Mouse (Mus musculus) T-helper 1 cell (primary cell): Measurements from ENCODE around the gene Crtc1.

ENCODE experiments used
- in situ Hi-C: fragments of 300-600 bp; cut with MboI, MseI; formaldehyde crosslinking; loops from one replicate; pipeline ENCODE4 v1.15.1; 2025; ENCODE audit warnings: high pct_unique_total_duplicates

Gene Crtc1

DNA sequence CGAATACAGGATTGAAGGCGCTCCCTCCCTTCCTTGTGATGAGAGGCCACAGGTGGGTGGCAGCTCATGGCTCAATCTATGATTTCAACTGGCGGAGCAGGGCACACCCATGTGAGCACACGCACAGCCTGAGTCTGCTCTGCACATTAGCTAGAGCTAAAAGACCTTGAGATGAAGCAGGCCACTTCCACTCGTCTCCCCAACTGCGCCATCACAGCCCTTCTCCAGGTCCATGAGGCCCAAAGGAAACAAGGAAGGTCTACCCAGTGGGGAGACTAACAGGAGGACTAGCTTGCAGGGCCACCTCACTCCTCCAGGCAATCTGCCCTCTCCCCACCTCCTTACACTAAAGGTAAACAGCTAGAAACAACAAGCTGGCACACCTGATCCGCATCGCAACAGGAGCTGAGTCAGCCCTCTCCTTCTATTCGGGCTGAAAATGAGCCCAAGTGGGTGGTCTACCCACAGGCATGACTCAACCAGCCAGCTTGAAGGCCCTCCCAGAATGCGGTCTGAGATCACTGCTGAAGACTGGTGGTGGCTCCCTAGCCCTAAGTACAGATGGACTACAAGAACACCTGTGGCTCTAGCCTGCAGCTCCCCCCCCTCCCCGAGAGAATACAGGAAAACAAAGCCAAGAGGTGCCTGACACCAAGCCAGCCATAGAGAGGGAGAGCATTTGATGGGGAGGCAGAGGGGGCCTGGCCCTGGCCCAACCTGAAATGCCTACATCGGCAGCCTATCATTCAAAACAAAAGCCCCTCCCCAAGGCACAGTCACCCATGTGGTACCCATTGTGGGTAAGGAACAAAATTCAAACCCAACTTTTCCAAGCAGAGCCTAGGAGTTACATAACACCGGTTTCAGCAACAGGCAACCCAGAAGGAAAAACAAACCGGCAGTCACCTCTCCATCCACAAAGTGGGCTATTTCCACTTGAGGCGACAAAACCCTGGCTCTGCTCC, 88.1 kb downstream of the Crtc1 start:
- in situ Hi-C loops = no loop called here

DNA sequence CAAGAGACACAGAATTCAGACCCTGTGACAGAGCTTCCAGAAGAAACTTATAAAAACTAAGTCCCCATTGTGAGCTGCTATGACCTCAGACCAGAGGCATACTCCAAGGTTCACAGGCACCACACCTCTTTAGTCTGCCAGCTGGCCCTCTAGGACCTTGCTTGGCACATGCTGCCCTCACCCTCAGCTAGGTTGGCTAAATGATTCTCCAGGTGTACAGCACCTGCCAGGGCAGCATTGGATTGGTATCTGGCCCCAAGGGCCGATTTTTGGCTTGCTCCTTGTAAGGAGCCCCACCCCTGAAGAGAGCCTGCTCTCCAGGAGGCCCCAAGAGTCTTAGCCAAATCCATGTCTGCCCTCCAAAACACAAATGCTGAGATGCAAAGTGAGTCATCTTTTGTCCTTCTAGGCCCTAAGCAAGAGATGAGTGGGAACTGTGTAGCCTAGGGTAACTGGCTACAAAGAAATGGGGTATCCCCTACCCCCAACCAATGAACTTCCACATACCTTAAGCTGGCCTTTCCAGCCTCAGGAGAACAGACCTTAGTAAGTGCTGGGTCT, 91.4 kb downstream of the Crtc1 start:
- in situ Hi-C loops = no loop called here

DNA sequence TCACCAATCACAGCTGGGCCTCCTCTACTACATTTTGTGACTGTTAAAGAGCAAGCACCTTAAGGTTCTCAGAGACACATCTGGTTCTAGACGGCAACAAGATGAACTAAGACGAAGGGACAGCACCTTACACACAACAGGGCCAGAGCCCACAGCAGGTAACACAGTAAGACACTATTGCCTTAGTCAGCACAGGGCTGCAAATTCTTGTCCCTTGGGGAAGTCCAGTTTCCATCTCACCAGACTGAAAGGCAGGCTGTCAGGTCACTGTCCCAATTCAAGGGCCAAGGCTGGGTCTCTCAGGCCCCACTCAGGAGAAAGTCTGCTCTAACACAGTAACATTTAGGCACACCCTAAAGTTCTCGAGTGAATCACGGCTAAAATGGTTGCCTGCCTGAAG, 91.9 kb downstream of the Crtc1 start:
- in situ Hi-C loops = no loop called here

DNA sequence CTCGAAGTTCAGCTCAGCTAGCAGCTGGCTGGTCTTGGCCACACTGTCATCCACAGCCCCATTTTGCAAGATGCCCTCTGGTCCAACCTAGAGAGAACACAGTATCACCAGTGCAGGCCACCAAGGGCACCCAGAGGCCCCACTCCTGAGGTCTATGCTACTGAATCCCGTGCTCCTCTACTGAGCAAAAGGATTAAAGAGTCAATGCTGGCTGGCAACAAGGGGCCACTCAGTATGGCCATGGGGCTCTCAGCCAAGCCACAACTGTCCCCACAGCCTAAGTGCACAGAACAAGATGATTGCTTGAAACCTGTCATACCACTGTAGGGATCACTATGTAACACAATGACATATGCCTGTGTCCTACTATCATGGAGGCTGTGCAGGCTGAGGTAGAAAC, 95.1 kb downstream of the Crtc1 start:
- in situ Hi-C loops = no loop called here

DNA sequence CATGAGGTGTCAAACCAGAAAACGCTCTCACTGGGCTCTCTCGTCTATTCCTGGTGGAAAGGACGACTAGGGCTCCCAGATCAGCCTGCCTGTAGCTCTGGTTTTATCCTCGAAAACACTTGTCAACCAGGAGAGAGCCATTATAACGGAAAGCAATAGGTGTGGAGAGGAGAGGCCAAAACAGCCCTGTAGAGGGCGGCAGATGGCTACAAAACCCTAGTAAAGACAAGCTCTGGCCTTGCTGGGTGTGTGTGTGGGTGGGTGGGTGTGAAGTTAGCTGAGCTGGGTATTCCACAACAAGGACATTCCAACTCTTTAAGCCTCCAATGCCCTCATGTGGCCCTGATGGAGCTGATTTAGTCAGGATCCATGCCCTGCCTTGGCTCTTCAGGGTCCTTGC, 95.7 kb downstream of the Crtc1 start:
- in situ Hi-C loops = no loop called here

DNA sequence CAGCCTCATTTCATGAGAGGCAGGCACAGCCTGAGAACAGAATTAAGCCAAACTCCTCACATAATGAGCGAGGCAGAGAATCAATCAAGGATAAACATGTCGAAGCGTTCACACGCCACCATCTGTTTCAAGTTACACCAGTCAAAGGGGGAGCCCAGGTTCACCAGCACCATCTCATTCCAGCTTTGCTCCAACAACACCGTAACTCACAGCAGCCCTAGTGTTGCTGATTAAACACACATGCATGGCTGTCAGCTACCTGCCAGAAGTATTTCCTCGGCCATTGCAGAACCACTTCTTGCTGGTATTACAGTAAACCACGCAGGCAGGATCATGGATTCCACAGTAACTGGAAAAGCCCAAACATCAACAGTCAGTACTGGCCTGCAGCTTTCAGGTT, 96.3 kb downstream of the Crtc1 start:
- in situ Hi-C loops = no loop called here

DNA sequence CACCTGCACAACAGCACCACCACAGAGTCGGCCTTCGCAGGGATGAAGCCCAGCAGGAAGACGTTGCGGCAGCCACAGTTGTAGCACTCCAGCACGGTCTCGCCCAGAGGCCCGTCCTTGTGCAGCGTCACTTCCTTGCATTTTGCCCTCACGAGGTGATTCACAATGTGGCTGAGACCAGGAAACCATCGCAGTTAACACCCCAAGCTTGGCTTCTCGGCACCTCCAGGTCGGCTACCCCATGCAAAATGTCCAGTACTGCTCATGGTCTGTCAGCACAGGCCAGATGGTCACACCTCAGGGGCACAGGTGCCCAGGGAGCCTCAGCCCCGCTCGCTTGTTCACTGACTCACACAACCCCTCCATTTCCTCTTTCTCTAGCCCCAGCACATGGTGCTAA, 97.4 kb downstream of the Crtc1 start:
- in situ Hi-C loops = no loop called here

DNA sequence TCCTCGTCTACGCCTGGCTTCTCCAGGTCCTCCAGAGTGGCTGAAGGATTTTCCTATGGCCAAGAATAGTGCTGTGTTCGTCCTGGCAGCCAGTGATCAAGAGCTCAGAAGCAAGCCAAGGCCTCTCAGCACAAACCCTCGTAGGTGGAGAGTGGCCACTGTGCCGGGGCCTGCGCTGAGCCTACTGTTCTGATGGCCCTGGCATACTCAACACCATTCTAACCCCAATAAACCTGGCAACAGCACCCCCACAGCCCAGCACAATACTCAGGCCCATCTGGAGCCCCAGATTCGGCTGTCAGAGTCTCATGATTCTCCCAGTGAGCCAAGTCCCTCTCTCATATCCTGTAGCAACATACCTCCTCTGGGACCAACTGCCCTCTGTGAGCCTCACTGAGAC, 98.7 kb downstream of the Crtc1 start:
- in situ Hi-C loops = no loop called here

DNA sequence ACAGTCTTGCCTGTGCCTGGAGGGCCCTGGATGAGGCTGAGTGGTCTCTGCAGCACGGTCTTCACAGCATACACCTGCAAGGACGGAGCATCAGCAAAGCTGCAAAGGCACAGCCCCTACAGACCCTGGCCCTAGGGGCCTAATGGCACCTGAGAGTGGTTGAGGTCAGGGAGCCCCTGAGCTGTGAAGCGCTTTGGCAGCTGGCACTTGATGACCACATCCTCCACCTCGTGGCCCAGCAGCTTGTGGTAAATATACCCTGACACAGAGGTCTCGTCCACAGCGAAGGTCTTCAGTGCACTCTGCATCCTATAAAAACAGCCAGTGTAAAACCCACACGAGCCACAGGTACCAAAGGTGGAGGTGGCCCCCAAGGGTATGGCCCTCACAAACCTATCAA, 100.4 kb downstream of the Crtc1 start:
- in situ Hi-C loops = no loop called here

DNA sequence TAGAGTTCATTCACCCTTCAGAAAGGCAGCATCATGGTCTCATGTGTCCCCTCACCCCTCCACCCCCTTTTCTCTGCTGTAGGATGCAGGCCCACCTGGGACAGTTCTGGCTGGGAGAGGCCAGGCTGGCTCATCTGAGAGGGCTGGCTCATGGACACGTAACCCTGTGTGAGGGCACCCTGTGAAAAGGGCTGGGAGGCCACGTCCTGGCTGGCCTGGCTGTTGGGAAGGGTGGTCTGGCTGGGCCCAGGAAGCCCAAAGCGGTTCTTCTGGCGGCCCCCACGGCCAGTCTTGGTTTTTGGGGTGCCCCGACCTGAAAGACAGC, 106.5 kb downstream of the Crtc1 start:
- in situ Hi-C loops = no loop called here
